Mouse (Mus musculus): ENCODE data around the gene Kcnj11. TPM values are rescaled to one million over a fixed set of nuclear protein-coding genes. Genes with fewer than 3 reads are reported as not detected.

The Kcnj11 gene
- polyA plus RNA-seq, 1 experiment from 2014 or later = 5.3 TPM

DNA sequence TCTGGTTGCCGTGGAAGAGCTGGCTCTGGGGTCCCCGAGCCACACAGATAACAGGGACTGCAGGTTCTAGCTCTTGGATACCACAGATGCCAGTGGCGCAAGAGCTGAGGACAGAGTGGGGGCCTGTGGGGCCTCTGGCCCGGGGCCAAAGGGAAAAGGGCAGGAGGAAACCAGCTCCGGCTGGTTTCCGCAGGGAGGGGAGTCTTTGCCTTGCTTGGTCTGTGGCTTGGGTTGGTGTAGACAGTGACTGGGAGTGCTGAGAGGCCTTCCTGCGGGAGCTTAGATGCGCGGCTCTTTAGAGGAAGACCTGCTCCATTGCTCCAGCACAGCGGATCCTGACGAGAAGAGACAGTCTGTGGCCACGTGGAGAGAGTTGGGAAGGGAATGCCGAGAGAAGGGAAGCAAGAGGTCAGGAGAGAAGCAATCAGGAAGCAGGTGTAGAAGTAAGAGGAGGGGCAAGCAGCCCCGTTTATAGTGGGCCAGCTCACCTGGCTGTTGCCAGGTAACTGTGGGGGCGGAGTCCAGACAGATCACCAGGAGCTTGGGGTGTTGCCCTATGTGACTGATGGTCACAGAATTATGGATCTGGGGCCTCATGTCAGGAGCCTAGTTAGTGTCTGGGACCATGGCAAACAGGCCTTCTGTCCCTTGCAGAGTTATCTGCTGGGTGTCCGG is 15.6 kb downstream of the Kcnj11 start:
- Histone ChIP-seq H3K9me3 (replicated peaks; ENCODE audit: control insufficient read depth, low read length) (peaks cover 3% of the 10 kb centered on the region; the same call in 1 of the 2 replicates), H3K4me2 (no peak overlapping the region), H3K9ac (ENCODE audit: low read depth, low read length) (no peak overlapping the region), H3K36me3 (ENCODE audit: control insufficient read depth, insufficient read depth, low read length) (peaks cover 17% of the 10 kb centered on the region), H3K27me3 (ENCODE audit: control insufficient read depth, insufficient read depth, low read length) (no peaks in the 10 kb centered on the region), H3K4me1 (ENCODE audit: control insufficient read depth, insufficient read depth, low read length) (peaks cover 22% of the 10 kb centered on the region), H3K4me3 (ENCODE audit: low read depth, low read length) (no peak overlapping the region), H3K27ac (ENCODE audit: low read depth, low read length) (peak overlapping the region; percentile 22; the same call in 1 of the 2 replicates)
- ATAC-seq (replicated peaks; ENCODE audit: insufficient number of reproducible peaks, low FRiP score, low TSS enrichment) = no peak; the same call in 1 of the 2 replicates
- WGBS (ENCODE audit: insufficient replicate concordance) = 58% methylated on average over 16 of the region's 16 CpGs

DNA sequence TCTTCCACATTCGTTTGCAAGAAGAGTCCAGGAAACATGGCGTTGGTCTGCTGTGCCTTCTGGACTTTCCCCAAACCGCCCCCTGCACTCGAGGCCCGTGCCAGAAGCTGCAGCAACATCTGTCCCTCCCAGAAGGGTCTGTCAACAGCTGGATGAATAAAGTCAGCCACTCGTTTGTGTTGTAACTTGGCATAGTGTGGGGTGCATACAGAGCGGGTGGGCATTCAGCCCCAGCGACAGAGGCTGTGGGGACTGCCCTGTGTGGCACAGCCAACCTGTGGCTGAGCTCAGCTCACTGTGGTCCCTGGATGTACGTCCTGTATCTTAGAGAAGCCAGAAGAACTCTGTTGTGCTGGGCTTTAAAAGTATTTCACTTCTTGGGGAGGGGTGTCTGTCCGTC is 16.5 kb downstream of the Kcnj11 start:
- Histone ChIP-seq H3K4me1 (ENCODE audit: control insufficient read depth, insufficient read depth, low read length) (peaks cover 22% of the 10 kb centered on the region), H3K9ac (ENCODE audit: low read depth, low read length) (no peak overlapping the region), H3K36me3 (ENCODE audit: control insufficient read depth, insufficient read depth, low read length) (peaks cover 20% of the 10 kb centered on the region), H3K27ac (ENCODE audit: low read depth, low read length) (no peak overlapping the region), H3K27me3 (ENCODE audit: control insufficient read depth, insufficient read depth, low read length) (no peaks in the 10 kb centered on the region), H3K4me2 (no peak overlapping the region), H3K9me3 (replicated peaks; ENCODE audit: control insufficient read depth, low read length) (peaks cover 3% of the 10 kb centered on the region; the same call in 1 of the 2 replicates), H3K4me3 (ENCODE audit: low read depth, low read length) (no peak overlapping the region)
- WGBS (ENCODE audit: insufficient replicate concordance) = 78% methylated on average over 10 of the region's 10 CpGs
- ATAC-seq (replicated peaks; ENCODE audit: insufficient number of reproducible peaks, low FRiP score, low TSS enrichment) = no peak

DNA sequence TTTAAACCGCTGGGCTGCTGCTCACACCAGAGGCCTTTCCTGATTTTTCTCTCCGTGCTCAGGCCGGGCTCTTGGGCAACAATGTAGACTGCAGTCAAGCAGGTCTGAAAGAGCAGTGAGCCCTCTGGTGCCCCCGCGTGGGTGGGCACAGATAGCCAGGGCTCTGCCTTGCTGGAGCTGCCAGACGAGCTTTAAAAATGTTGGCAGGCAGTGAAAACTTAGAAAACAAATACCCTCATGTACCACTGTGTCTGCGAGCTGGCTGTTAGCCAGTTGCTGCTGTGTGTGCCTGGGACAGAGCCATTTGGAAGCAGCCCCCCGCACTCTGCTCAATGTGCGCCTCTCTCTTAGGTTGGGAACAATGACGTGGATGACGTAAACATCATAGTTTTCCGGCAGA is 22.9 kb downstream of the Kcnj11 start:
- Histone ChIP-seq H3K27ac (ENCODE audit: low read depth, low read length) (no peak overlapping the region), H3K4me3 (ENCODE audit: low read depth, low read length) (no peak overlapping the region), H3K9ac (ENCODE audit: low read depth, low read length) (no peak overlapping the region), H3K36me3 (ENCODE audit: control insufficient read depth, insufficient read depth, low read length) (peaks cover 29% of the 10 kb centered on the region), H3K4me2 (no peak overlapping the region), H3K27me3 (ENCODE audit: control insufficient read depth, insufficient read depth, low read length) (no peaks in the 10 kb centered on the region), H3K9me3 (replicated peaks; ENCODE audit: control insufficient read depth, low read length) (no peaks in the 10 kb centered on the region), H3K4me1 (ENCODE audit: control insufficient read depth, insufficient read depth, low read length) (peaks cover 6% of the 10 kb centered on the region)
- ATAC-seq (replicated peaks; ENCODE audit: insufficient number of reproducible peaks, low FRiP score, low TSS enrichment) = no peak
- WGBS (ENCODE audit: insufficient replicate concordance) = 86% methylated on average over 12 of the region's 12 CpGs

DNA sequence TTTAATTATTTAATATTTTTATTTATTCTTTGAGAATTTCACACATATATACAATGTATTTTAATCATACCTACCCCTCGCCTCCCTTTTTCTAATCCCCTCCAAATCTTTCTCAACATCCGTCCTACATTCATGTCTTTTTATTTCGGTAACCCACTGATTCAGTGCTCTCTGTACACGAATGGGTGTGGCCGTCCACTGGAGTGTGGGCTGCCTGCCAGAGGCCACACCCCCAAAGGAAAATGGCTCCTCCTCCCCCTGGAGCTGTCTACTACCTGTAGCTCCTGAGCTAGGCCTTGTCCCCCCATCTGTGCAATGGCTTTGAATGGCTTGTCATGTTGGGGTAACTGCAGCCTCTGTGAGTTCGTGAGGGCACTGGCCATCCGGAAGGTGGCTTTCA is 23.7 kb downstream of the Kcnj11 start:
- Histone ChIP-seq H3K9me3 (replicated peaks; ENCODE audit: control insufficient read depth, low read length) (no peaks in the 10 kb centered on the region), H3K36me3 (ENCODE audit: control insufficient read depth, insufficient read depth, low read length) (peaks cover 28% of the 10 kb centered on the region), H3K4me1 (ENCODE audit: control insufficient read depth, insufficient read depth, low read length) (no peaks in the 10 kb centered on the region), H3K9ac (ENCODE audit: low read depth, low read length) (no peak overlapping the region), H3K4me3 (ENCODE audit: low read depth, low read length) (no peak overlapping the region), H3K27me3 (ENCODE audit: control insufficient read depth, insufficient read depth, low read length) (no peaks in the 10 kb centered on the region), H3K4me2 (no peak overlapping the region), H3K27ac (ENCODE audit: low read depth, low read length) (no peak overlapping the region)
- ATAC-seq (replicated peaks; ENCODE audit: insufficient number of reproducible peaks, low FRiP score, low TSS enrichment) = no peak
- 79% methylated on average over 7 of the region's 7 CpGs for WGBS (ENCODE audit: insufficient replicate concordance)

DNA sequence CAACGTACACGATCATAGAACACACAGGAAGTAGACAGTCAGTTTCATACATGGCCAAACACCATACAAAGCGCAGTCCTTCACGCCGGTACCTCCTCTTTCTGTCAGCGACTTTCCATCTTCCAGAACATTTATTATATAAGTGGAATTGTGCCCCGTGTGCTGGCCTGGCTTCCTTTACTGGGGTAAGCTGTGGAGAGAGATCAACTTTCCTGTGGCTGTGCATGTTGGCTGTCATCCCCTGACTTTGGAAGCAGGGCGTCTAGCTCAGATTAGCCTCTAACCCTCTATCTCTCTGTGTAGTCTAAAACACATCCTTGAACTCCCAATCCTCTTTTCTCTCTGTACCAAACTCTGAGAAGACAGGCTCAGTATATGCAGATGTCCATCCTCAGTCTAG is 31.7 kb downstream of the Kcnj11 start:
- no peak overlapping the region for H3K4me2 ChIP-seq
- 92% methylated on average over 8 of the region's 8 CpGs for WGBS (ENCODE audit: insufficient replicate concordance)
- H3K9me3 ChIP-seq (replicated peaks; ENCODE audit: control insufficient read depth, low read length) = no peaks in the 10 kb centered on the region
- no peak overlapping the region for H3K9ac ChIP-seq (ENCODE audit: low read depth, low read length)
- H3K27me3 ChIP-seq (ENCODE audit: control insufficient read depth, insufficient read depth, low read length) = no peaks in the 10 kb centered on the region
- H3K4me1 ChIP-seq (ENCODE audit: control insufficient read depth, insufficient read depth, low read length) = no peaks in the 10 kb centered on the region
- H3K36me3 ChIP-seq (ENCODE audit: control insufficient read depth, insufficient read depth, low read length) = peaks cover 36% of the 10 kb centered on the region
- no peak for ATAC-seq (replicated peaks; ENCODE audit: insufficient number of reproducible peaks, low FRiP score, low TSS enrichment)
- no peak overlapping the region for H3K4me3 ChIP-seq (ENCODE audit: low read depth, low read length)
- H3K27ac ChIP-seq (ENCODE audit: low read depth, low read length) = no peak overlapping the region

DNA sequence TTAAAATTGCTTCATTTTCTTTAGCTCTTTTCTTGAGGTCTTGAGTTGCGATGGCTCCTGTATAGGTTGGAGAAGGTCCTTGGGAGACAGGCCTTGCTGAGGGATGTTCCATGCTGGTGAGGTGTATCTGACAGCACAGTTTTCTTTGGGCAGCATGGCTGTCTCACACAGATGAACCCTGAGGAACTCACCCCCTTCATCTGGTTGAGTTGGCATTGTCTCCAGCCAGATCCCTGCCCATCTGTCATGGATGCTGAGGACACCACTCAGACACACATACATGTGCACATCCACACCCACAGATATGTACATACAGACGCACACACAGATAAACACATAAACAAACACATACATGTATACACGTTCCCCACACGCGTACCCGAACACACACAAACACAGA is 37.3 kb downstream of the Kcnj11 start:
- Histone ChIP-seq H3K9ac (ENCODE audit: low read depth, low read length) (no peak overlapping the region), H3K36me3 (ENCODE audit: control insufficient read depth, insufficient read depth, low read length) (peaks cover 27% of the 10 kb centered on the region), H3K4me3 (ENCODE audit: low read depth, low read length) (no peak overlapping the region), H3K4me2 (no peak overlapping the region), H3K27me3 (ENCODE audit: control insufficient read depth, insufficient read depth, low read length) (no peaks in the 10 kb centered on the region), H3K9me3 (replicated peaks; ENCODE audit: control insufficient read depth, low read length) (no peaks in the 10 kb centered on the region), H3K27ac (ENCODE audit: low read depth, low read length) (no peak overlapping the region), H3K4me1 (ENCODE audit: control insufficient read depth, insufficient read depth, low read length) (no peaks in the 10 kb centered on the region; the same call in 1 of the 2 replicates)
- 94% methylated on average over 6 of the region's 6 CpGs for WGBS (ENCODE audit: insufficient replicate concordance)
- ATAC-seq (replicated peaks; ENCODE audit: insufficient number of reproducible peaks, low FRiP score, low TSS enrichment) = no peak

DNA sequence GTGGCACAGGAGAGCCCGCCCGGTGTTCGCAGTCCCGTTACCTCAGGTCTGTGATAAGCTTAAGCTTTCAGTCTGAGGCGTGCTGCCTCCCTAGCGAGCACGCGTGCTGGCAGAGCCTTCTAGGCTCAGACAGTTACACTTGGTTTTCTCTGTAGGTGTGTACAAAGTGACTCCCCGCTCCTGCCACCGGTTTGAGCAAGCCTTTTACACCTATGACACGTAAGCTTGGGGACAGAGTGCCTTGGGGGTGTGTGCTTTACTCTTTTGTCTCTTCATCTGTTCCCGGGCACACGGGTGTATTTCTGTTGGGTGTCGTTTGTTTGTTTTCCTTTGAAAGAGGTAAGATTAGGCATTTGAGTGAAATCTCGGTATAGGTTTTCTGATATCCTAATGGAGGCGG is 39.0 kb downstream of the Kcnj11 start:
- Histone ChIP-seq H3K27me3 (ENCODE audit: control insufficient read depth, insufficient read depth, low read length) (no peaks in the 10 kb centered on the region), H3K36me3 (ENCODE audit: control insufficient read depth, insufficient read depth, low read length) (peaks cover 29% of the 10 kb centered on the region), H3K27ac (ENCODE audit: low read depth, low read length) (no peak overlapping the region), H3K4me3 (ENCODE audit: low read depth, low read length) (no peak overlapping the region), H3K9ac (ENCODE audit: low read depth, low read length) (no peak overlapping the region), H3K9me3 (replicated peaks; ENCODE audit: control insufficient read depth, low read length) (no peaks in the 10 kb centered on the region), H3K4me2 (no peak overlapping the region), H3K4me1 (ENCODE audit: control insufficient read depth, insufficient read depth, low read length) (no peaks in the 10 kb centered on the region; the same call in 1 of the 2 replicates)
- ATAC-seq (replicated peaks; ENCODE audit: insufficient number of reproducible peaks, low FRiP score, low TSS enrichment) = no peak
- WGBS (ENCODE audit: insufficient replicate concordance) = 92% methylated on average over 16 of the region's 16 CpGs

DNA sequence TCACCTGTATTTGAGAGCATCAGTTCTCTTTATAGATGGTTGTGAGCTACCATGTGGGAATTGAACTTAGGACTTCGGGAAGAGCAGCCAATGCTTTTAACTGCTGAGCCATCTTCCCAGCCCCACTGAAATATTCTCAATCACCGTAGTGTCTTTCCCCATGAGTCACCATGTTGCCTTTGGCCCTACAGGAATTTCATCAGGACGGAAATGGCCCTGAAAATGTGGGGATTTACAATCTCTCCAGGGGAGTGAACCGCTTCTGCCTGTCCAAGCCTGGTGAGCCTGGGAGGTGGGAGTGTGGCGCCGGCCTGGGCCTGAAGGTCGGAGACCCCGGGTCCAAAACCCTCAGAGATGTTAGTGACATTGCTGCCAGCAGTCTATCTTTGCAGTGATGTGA is 39.9 kb downstream of the Kcnj11 start:
- 93% methylated on average over 8 of the region's 8 CpGs for WGBS (ENCODE audit: insufficient replicate concordance)
- ATAC-seq (replicated peaks; ENCODE audit: insufficient number of reproducible peaks, low FRiP score, low TSS enrichment) = no peak
- H3K9me3 ChIP-seq (replicated peaks; ENCODE audit: control insufficient read depth, low read length) = no peaks in the 10 kb centered on the region
- H3K4me2 ChIP-seq = no peak overlapping the region
- no peaks in the 10 kb centered on the region for H3K27me3 ChIP-seq (ENCODE audit: control insufficient read depth, insufficient read depth, low read length)
- no peak overlapping the region for H3K4me3 ChIP-seq (ENCODE audit: low read depth, low read length)
- no peak overlapping the region for H3K9ac ChIP-seq (ENCODE audit: low read depth, low read length)
- H3K4me1 ChIP-seq (ENCODE audit: control insufficient read depth, insufficient read depth, low read length) = no peaks in the 10 kb centered on the region; the same call in 1 of the 2 replicates
- peaks cover 31% of the 10 kb centered on the region for H3K36me3 ChIP-seq (ENCODE audit: control insufficient read depth, insufficient read depth, low read length)
- H3K27ac ChIP-seq (ENCODE audit: low read depth, low read length) = no peak overlapping the region

DNA sequence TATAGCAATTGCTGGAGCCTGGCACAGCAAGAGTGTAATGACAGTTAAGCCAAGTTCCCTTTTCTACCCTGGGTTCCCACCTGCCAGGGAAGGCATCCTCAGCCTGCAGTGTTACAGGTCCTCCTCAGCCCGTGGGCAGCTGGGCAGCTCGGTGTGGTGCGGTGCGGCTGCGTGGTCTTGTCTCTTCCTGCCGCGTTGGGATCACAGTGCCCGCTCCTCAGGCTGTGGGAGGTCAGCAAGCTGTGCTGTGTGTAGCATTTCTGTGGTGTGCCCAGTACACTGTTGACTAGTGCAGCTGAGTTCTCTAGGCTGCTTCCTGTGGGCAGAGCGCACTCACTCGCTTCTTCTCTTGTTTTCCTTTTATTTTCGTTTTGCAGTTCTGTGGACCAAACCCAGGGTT is 41.7 kb downstream of the Kcnj11 start:
- H3K27me3 ChIP-seq (ENCODE audit: control insufficient read depth, insufficient read depth, low read length) = no peaks in the 10 kb centered on the region
- ATAC-seq (replicated peaks; ENCODE audit: insufficient number of reproducible peaks, low FRiP score, low TSS enrichment) = no peak
- H3K4me3 ChIP-seq (ENCODE audit: low read depth, low read length) = no peak overlapping the region
- no peak overlapping the region for H3K27ac ChIP-seq (ENCODE audit: low read depth, low read length)
- H3K9ac ChIP-seq (ENCODE audit: low read depth, low read length) = no peak overlapping the region
- H3K9me3 ChIP-seq (replicated peaks; ENCODE audit: control insufficient read depth, low read length) = no peaks in the 10 kb centered on the region
- H3K4me1 ChIP-seq (ENCODE audit: control insufficient read depth, insufficient read depth, low read length) = no peaks in the 10 kb centered on the region; the same call in 1 of the 2 replicates
- no peak overlapping the region for H3K4me2 ChIP-seq
- WGBS (ENCODE audit: insufficient replicate concordance) = 89% methylated on average over 11 of the region's 11 CpGs
- H3K36me3 ChIP-seq (ENCODE audit: control insufficient read depth, insufficient read depth, low read length) = peaks cover 29% of the 10 kb centered on the region

Measured in heart, embryonic 11.5 days (tissue).